Mouse (Mus musculus): ENCODE measurements around the gene Sema4d. TPM values are rescaled to one million over a fixed set of nuclear protein-coding genes. Genes with fewer than 3 reads are reported as not detected.

Gene Sema4d
- polyA plus RNA-seq, 1 experiment = 25.6 TPM

DNA sequence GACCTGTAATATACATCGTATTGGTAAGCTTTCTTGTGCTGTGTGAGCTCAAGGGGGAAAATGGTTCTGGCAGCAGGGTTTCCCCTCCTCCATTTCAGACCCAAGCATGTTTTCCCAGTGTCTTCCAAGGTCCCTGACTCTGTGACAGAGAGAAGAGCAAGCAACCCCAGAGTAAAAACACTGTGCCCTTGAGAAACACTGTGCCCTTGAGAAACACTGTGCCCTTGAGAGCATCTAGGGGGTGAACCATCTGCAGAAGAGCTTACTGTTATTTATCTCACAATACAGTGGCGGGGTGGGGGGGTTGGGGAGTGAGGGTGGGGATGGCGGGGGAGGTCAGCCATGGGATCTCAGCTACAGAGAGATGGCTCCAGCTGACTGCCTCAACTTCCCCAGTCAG is 74.3 kb downstream of the Sema4d start:
- no peak for DNase-seq (ENCODE audit: low read depth)
- no peak for TF ChIP-seq POLR2A (IDR thresholded peaks at IDR 0.05; ENCODE audit: borderline replicate concordance, extremely low read depth, insufficient read depth, insufficient read length, poor library complexity, severe bottlenecking)
- TF ChIP-seq CTCF (IDR thresholded peaks at IDR 0.05; ENCODE audit: borderline replicate concordance, extremely low read depth, insufficient read depth, insufficient read length) = no peak

DNA sequence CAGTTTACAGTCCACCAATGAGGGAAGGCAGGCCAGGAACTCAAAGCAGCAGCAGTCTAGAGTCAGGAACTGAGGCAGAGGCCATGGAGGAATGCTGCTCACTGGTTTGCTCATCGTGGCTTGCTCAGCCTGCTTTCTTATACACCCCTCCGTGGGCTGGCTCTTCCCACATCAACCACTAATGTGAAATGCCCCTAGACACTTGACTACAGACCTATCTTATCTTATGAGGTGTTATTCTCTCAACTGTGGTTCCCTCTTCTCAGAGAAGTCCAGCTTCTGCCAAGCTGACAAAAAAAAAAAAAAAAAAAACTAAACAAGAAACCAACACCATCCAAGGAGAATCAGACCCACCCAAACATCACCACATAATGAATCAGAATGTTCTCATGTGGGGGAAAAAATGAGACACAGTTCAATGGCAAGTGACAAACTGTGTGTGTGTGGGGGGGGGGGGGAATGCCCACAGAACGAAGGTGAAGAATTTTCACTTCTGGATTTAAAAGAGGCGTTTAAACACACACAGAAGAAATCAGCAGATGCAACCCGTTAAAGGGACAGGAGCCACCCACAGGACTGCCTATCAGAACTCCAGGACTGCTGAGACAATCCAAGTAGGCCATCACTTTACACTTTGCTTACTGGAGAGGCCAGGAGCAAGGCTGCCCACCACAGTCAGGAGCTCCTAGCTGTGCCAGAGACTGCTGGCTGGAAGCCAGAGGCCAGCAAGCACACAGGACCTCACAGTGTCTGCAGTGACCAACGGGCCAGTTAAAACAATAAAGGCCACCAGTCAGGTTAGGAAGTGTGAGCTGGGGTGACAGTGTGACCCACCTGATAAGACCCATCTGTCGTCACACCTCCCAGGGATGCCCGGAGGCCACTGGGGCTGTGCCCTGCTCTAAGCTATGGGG is 76.9 kb downstream of the Sema4d start:
- no peak for TF ChIP-seq POLR2A (IDR thresholded peaks at IDR 0.05; ENCODE audit: borderline replicate concordance, extremely low read depth, insufficient read depth, insufficient read length, poor library complexity, severe bottlenecking)
- TF ChIP-seq CTCF (IDR thresholded peaks at IDR 0.05; ENCODE audit: borderline replicate concordance, extremely low read depth, insufficient read depth, insufficient read length) = no peak
- DNase-seq (ENCODE audit: low read depth) = no peak

DNA sequence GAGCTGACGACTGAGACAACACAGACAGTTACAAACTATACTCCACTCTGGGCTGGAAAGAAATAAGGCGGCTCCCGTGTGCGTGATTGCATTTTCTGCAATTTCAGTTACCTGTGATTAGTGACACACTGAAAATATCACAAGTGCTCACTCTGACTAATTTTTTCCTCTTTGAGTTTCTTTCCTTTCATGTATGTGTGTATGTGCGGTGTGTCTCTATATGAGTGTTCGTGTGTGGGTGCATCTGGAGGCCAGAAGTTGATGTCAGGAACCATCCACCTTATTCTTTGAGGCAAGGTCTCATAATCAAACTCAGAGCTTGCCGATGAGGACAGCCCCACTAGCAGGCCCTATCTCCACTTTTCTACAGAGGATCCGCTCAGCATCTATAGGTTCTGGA is 81.5 kb downstream of the Sema4d start:
- no peak for DNase-seq (ENCODE audit: low read depth)
- no peak for TF ChIP-seq POLR2A (IDR thresholded peaks at IDR 0.05; ENCODE audit: borderline replicate concordance, extremely low read depth, insufficient read depth, insufficient read length, poor library complexity, severe bottlenecking)
- no peak for TF ChIP-seq CTCF (IDR thresholded peaks at IDR 0.05; ENCODE audit: borderline replicate concordance, extremely low read depth, insufficient read depth, insufficient read length)

DNA sequence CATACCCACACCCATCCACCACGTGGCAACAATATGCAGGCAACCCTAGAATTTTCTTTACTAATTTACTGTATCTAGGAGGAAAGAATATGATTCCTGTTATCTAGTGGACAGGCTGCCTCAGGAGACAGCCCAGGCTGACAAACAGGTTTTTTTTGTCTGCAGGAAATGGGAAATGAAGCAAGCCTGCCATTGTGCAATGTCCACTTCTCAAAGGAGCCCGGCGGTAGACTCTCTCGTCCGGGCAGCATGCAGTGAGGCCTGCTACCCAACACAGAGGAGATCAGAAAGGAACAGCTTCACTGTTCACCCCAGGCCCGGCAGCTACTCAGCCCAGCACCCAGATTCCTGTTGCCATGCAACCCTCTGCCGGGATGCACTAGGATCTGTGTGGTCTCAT is 82.8 kb downstream of the Sema4d start:
- TF ChIP-seq POLR2A (IDR thresholded peaks at IDR 0.05; ENCODE audit: borderline replicate concordance, extremely low read depth, insufficient read depth, insufficient read length, poor library complexity, severe bottlenecking) (no peak), CTCF (IDR thresholded peaks at IDR 0.05; ENCODE audit: borderline replicate concordance, extremely low read depth, insufficient read depth, insufficient read length) (no peak)
- DNase-seq (ENCODE audit: low read depth) = no peak

DNA sequence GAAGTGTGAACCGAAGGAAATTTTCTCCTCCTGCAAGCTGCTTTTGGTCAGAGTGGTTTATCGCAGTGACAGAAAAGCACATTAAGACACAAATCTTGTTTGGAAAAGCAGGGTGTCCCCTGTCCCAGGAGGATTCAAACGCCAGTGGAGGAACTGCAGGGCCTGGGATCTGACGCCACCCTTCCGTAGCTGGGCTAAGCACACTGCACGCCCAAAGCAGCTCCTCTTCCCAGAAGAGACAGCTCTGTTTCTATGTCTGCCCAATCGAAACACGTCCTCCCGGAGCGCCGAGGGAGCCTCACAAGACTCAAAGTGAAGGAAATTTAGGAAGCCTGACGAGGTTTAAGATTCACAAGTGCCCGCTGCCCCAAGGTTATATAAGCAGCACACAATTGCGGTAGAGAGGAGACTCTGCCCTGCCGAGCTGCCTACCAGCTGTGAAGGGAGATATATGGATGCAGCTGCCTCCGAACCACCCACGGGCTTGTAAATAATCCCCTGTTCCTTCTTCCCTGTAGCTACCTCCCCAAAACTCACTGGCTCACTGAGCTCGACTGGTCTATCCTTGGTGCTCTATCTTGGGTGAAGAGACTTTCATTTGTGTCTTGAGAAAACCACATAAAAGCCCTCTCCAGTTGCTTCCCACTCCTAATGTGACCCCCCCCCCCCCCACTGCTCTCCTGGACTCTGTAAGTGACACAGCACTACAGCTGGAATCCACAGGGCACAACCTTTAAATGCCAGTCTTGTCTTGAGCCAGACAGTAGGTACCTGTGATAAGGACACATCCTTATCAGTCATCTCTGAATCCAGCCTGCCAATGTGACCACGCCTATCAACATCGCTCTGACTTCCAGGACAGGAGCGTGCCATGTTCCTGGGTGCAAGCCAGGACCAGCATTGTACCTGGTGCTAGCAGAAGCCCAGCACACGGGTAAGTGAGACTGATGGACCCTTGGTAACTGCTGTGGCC is 87.4 kb downstream of the Sema4d start:
- no peak for TF ChIP-seq CTCF (IDR thresholded peaks at IDR 0.05; ENCODE audit: borderline replicate concordance, extremely low read depth, insufficient read depth, insufficient read length)
- TF ChIP-seq POLR2A (IDR thresholded peaks at IDR 0.05; ENCODE audit: borderline replicate concordance, extremely low read depth, insufficient read depth, insufficient read length, poor library complexity, severe bottlenecking) = no peak
- DNase-seq (ENCODE audit: low read depth) = no peak

DNA sequence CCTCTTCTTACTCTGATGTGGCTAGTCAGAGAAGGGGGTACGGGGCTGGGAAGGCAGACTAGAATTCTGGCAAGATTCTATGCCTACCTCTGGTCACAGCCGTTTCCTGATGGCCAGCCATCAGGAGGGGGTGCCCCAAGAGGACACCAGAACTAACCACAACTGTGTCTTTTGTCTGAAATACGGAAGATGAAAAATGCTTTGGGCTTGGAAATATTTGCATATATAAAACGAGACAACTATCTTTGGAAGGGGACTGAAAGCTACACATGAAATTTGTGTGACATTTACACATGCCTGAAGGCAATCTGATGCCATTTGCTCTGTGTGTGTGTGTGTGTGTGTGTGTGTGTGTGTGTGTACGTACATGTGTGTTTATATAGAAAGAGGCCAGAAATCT is 89.7 kb downstream of the Sema4d start:
- DNase-seq (ENCODE audit: low read depth) = no peak
- no peak for TF ChIP-seq POLR2A (IDR thresholded peaks at IDR 0.05; ENCODE audit: borderline replicate concordance, extremely low read depth, insufficient read depth, insufficient read length, poor library complexity, severe bottlenecking)
- TF ChIP-seq CTCF (IDR thresholded peaks at IDR 0.05; ENCODE audit: borderline replicate concordance, extremely low read depth, insufficient read depth, insufficient read length) = no peak

DNA sequence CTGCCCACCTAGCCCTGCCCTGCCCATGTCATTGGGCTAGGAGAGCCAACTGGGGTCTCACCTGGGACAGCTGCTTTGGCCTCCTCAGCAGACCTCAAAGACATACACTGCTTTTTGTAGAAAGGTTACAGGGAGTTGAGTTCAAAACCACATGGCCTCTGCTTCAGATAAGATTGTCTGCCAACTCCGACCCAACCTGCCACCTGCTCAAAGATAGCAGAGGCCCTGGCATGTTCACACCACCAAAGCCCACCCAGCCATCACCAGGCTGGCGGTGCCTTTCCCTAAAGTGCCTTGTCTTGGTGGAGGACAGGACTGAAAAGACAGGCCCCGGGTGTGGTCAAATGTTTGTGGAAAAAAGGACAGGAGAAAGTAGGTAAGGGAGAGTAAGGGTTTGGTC is 95.2 kb downstream of the Sema4d start:
- TF ChIP-seq CTCF (IDR thresholded peaks at IDR 0.05; ENCODE audit: borderline replicate concordance, extremely low read depth, insufficient read depth, insufficient read length) (no peak), POLR2A (IDR thresholded peaks at IDR 0.05; ENCODE audit: borderline replicate concordance, extremely low read depth, insufficient read depth, insufficient read length, poor library complexity, severe bottlenecking) (no peak)
- no peak for DNase-seq (ENCODE audit: low read depth)

DNA sequence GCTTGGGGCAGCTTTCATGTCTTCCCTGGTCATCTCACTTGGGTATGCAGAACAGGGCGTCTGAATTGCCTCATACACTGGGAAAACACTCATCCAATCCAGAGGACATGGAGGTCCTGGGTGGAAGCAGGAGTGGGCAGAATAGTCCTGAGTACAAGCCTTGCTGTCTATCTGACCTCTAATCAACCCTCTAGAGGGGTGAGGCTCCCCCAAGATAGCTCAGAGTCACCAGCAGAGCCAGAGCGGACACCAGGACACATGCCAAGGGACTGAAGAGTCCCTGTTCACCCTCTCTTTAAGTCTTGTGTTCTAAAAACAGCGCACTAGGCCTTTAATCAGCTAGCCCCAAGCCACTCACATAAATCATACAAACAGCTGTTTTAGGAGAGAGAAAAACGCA is 95.7 kb downstream of the Sema4d start:
- TF ChIP-seq POLR2A (IDR thresholded peaks at IDR 0.05; ENCODE audit: borderline replicate concordance, extremely low read depth, insufficient read depth, insufficient read length, poor library complexity, severe bottlenecking) (no peak), CTCF (IDR thresholded peaks at IDR 0.05; ENCODE audit: borderline replicate concordance, extremely low read depth, insufficient read depth, insufficient read length) (no peak)
- no peak for DNase-seq (ENCODE audit: low read depth)

DNA sequence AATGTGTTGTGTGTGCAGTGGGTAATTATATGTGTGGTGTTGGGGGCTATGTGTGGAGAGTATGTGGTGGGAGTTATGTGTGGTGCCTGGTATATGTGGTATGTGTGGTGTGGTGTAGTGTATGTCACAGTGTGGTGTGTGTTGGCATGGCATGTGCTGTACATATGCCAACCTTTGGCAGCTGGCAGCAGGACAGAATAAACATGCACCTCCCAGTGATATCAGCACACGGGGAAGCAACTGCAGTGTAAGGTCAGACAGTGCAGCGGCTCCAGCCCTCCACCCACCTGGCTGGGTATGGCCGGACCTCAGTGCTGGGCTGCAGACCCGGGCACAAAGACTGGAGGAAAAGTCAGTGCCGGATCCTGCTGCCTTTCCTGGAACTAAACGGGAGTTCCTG is 96.1 kb downstream of the Sema4d start:
- no peak for TF ChIP-seq POLR2A (IDR thresholded peaks at IDR 0.05; ENCODE audit: borderline replicate concordance, extremely low read depth, insufficient read depth, insufficient read length, poor library complexity, severe bottlenecking)
- no peak for TF ChIP-seq CTCF (IDR thresholded peaks at IDR 0.05; ENCODE audit: borderline replicate concordance, extremely low read depth, insufficient read depth, insufficient read length)
- no peak for DNase-seq (ENCODE audit: low read depth)

DNA sequence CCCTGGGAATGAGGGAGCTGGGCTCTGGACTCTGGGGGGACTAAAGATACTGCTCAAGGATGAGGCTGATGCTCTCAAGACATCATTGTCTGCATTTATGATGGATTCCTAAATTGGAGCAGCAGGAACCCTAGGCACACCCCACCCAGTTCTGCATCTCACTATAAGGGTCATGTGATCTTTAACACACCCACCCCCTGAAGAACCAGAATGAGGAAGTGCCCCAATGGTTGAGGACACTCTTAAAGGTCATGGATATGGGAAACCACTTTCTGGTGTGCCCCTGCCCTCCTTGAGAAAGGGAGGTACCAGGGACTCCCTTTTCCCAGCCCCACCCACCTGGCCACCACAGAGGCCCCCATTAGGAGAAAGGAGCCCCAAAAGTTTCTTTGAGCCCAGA is 97.1 kb downstream of the Sema4d start:
- no peak for DNase-seq (ENCODE audit: low read depth)

DNA sequence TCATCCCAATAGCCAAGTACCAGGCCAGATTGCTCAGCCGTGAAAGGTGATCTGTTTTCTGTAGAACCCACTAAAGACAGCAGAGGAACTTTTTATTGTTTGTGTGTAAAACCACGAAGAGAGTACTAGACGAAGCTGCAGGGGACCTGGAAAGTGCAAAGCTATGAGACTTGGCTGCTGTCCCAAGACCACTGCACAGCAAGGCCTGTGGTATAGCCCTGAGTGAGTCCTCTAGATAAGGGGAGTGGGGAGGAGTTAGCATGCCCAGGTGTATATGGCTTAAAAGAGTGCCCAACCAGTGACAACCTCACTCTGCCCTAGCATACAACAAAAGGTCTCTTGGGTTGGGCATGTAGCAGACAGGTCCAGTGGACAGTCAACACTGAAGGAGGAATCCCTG is 104.9 kb downstream of the Sema4d start:
- TF ChIP-seq POLR2A (IDR thresholded peaks at IDR 0.05; ENCODE audit: borderline replicate concordance, extremely low read depth, insufficient read depth, insufficient read length, poor library complexity, severe bottlenecking) (no peak), CTCF (IDR thresholded peaks at IDR 0.05; ENCODE audit: borderline replicate concordance, extremely low read depth, insufficient read depth, insufficient read length) (no peak)
- DNase-seq (ENCODE audit: low read depth) = no peak

More for the DNA sequence above, 97.1 kb downstream of the Sema4d start:
- no peak for TF ChIP-seq CTCF (IDR thresholded peaks at IDR 0.05; ENCODE audit: borderline replicate concordance, extremely low read depth, insufficient read depth, insufficient read length)
- no peak for TF ChIP-seq POLR2A (IDR thresholded peaks at IDR 0.05; ENCODE audit: borderline replicate concordance, extremely low read depth, insufficient read depth, insufficient read length, poor library complexity, severe bottlenecking)
